Mouse (Mus musculus): ENCODE data around the gene Ctbp2.

DNA sequence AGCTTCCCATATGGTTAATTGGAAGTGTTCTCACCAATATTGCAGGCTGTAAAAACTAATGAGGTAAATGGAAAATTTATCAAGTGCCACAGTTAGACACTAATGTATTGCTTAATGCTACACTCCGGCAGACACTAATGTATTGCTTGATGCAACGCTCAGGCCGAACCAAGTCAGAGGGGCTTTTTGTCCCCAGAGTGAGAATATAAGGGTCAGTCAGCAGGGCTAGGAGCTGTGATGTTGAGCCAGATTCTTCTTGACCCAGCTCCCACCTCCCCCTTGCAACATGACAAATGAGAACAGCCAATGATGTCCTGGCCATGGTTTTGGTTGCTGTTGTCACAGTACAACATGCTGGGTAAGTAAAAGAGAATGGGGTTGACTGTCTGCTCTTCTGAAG, 44.8 kb upstream of the Ctbp2 start:
- TF ChIP-seq ZNF384 (IDR thresholded peaks at IDR 0.05; ENCODE audit: low read depth, low read length) (no peak), MAFK (IDR thresholded peaks at IDR 0.05; ENCODE audit: insufficient read depth, low read depth, low read length) (no peak), ZC3H11A (IDR thresholded peaks at IDR 0.05; ENCODE audit: borderline replicate concordance, low read depth, low read length) (no peak), CHD2 (IDR thresholded peaks at IDR 0.05; ENCODE audit: low read depth, low read length) (no peak), HCFC1 (IDR thresholded peaks at IDR 0.05; ENCODE audit: borderline replicate concordance, insufficient read depth, low read length) (no peak)
